Mouse (Mus musculus): ENCODE results near the gene Zfp668. TPM values are rescaled to one million over a fixed set of nuclear protein-coding genes. Genes with fewer than 3 reads are reported as not detected.

Zfp668 gene
- total and polyA plus RNA-seq, 2 experiments from 2014 or later, result 29.7 to 31.0 TPM

DNA sequence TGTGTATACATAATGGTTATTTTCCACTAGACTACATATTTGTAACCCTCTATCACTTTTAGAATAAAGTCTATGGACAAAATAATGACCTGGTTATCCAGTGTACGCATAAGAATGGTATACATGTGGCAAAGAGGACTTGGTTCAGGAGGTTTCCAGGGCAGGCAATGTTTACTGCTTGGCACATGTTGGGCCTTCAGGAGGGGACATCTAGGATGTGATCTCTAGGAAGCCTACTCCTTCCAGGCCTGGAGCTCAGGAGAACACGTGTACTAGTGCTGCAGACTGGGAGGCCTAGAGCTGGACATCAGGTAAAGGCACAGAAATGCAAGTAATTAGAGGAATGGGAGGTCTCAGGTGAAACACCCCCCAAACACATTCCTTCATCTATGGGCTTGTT lies 41.1 kb downstream of the Zfp668 start:
- no peak for ATAC-seq (ENCODE audit: low FRiP score)
- no peak for DNase-seq (ENCODE audit: low spot score)
- WGBS, result 81% methylated on average over 2 of the region's 2 CpGs

GRCm38 (mm10) chr7:127824176-127824871 lies 52.3 kb downstream of the Zfp668 start, which contains the start of the genes Stx4a and Stx1b:
Gene Stx4a (plus strand): TSS chr7:127824294.
Gene Stx1b (minus strand): TSS chr7:127824549.
- ATAC-seq (ENCODE audit: low FRiP score) (peak; percentile 87), DNase-seq (ENCODE audit: low spot score) (peak; percentile 82)
- Histone ChIP-seq H3K36me3 (ENCODE audit: insufficient read depth, low read length) (no peaks in the 10 kb centered on the region), H3K27ac (ENCODE audit: low read depth, low read length) (peak within 1 kb of the TSS; percentile 94), H3K27me3 (ENCODE audit: insufficient read depth, low read length) (no peaks in the 10 kb centered on the region), H3K4me1 (ENCODE audit: insufficient read depth, low read length) (peaks cover 14% of the 10 kb centered on the region), H3K4me3 (ENCODE audit: low read depth, low read length) (peak within 1 kb of the TSS; percentile 81), H3K9me3 (ENCODE audit: low read length) (no peaks in the 10 kb centered on the region), H3K4me2 (ENCODE audit: low read depth, low read length, poor library complexity, severe bottlenecking) (peak within 1 kb of the TSS; percentile 78), H3K9ac (replicated peaks; ENCODE audit: low read length, poor library complexity, severe bottlenecking) (peak within 1 kb of the TSS; percentile 97)
- no peak for TF ChIP-seq CTCF (IDR thresholded peaks at IDR 0.05)
- 3% methylated on average over 22 of the region's 38 CpGs for WGBS

More for the DNA sequence above, 41.1 kb downstream of the Zfp668 start:
- TF ChIP-seq CTCF (IDR thresholded peaks at IDR 0.05), result no peak
- no peaks in the 10 kb centered on the region for H3K36me3 ChIP-seq (ENCODE audit: insufficient read depth, low read length)
- H3K27ac ChIP-seq (ENCODE audit: low read depth, low read length), result no peak overlapping the region
- no peak overlapping the region for H3K4me2 ChIP-seq (ENCODE audit: low read depth, low read length, poor library complexity, severe bottlenecking)
- no peaks in the 10 kb centered on the region for H3K27me3 ChIP-seq (ENCODE audit: insufficient read depth, low read length)
- H3K4me3 ChIP-seq (ENCODE audit: low read depth, low read length), result no peak overlapping the region
- no peaks in the 10 kb centered on the region for H3K9me3 ChIP-seq (ENCODE audit: low read length)
- H3K9ac ChIP-seq (replicated peaks; ENCODE audit: low read length, poor library complexity, severe bottlenecking), result no peak overlapping the region
- H3K4me1 ChIP-seq (ENCODE audit: insufficient read depth, low read length), result no peaks in the 10 kb centered on the region

DNA sequence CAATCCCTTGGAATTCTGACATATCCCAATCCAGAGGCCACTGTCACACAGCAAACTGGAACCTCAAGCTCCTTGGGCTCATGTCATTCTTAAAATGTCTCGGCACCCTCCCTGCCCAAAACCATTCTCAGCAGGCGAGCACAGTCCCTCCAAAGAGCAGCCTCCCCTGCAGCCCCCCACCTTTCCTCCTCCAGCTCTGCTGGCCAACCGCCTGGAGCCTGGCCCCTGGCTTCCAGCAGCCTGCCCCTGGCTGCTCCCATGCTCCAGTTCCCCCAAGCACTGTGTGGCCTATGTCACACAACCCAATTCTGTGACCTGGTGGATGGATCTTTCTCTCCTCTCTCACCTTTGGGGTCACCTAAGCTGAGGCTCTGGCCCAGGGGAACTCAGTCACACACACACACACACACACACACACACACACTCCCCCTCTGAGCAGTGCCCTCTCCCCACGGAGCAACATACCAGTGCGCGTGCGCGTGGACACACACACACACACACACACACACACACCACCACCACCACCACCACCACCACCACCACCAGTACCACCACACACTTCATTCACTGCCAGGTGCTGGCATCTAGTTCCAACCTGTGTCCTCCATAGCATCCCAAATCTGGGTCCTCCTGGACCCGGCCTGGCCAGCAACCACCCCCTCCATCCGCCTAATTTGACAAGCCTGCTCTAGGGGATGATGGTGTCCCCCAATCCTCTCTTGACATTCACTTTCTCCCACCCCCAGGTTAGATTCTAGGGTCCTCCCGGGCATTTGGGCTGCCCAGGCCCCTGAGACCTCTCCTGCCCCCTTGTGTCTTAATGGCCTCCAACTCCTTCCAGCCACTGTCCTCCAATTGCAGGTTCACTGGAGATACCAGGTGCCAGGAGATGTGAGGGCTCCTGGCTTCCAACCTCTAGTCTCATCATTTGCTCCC lies 53.1 kb downstream of the Zfp668 start:
- Histone ChIP-seq H3K4me3 (ENCODE audit: low read depth, low read length) (peak overlapping the region; percentile 81), H3K36me3 (ENCODE audit: insufficient read depth, low read length) (no peaks in the 10 kb centered on the region), H3K9me3 (ENCODE audit: low read length) (no peaks in the 10 kb centered on the region), H3K27me3 (ENCODE audit: insufficient read depth, low read length) (no peaks in the 10 kb centered on the region), H3K9ac (replicated peaks; ENCODE audit: low read length, poor library complexity, severe bottlenecking) (peak overlapping the region; percentile 97), H3K4me2 (ENCODE audit: low read depth, low read length, poor library complexity, severe bottlenecking) (peak overlapping the region; percentile 78), H3K27ac (ENCODE audit: low read depth, low read length) (peak overlapping the region; percentile 94), H3K4me1 (ENCODE audit: insufficient read depth, low read length) (peaks cover 14% of the 10 kb centered on the region)
- ATAC-seq (ENCODE audit: low FRiP score) (peak; percentile 52), DNase-seq (ENCODE audit: low spot score) (no peak)
- 55% methylated on average over 10 of the region's 11 CpGs for WGBS
- TF ChIP-seq CTCF (IDR thresholded peaks at IDR 0.05), result peak; percentile 56

GRCm38 (mm10) chr7:127822494-127822893 lies 54.1 kb downstream of the Zfp668 start:
- ATAC-seq (ENCODE audit: low FRiP score) (no peak), DNase-seq (ENCODE audit: low spot score) (no peak)
- TF ChIP-seq CTCF (IDR thresholded peaks at IDR 0.05), result no peak
- no peaks in the 10 kb centered on the region for H3K9me3 ChIP-seq (ENCODE audit: low read length)
- peaks cover 14% of the 10 kb centered on the region for H3K4me1 ChIP-seq (ENCODE audit: insufficient read depth, low read length)
- WGBS, result 94% methylated on average over 3 of the region's 3 CpGs
- H3K36me3 ChIP-seq (ENCODE audit: insufficient read depth, low read length), result peaks cover 4% of the 10 kb centered on the region; the same call in 1 of the 2 replicates
- H3K9ac ChIP-seq (replicated peaks; ENCODE audit: low read length, poor library complexity, severe bottlenecking), result no peak overlapping the region
- H3K4me2 ChIP-seq (ENCODE audit: low read depth, low read length, poor library complexity, severe bottlenecking), result no peak overlapping the region; the same call in 1 of the 2 replicates
- H3K27ac ChIP-seq (ENCODE audit: low read depth, low read length), result no peak overlapping the region
- no peak overlapping the region for H3K4me3 ChIP-seq (ENCODE audit: low read depth, low read length)
- no peaks in the 10 kb centered on the region for H3K27me3 ChIP-seq (ENCODE audit: insufficient read depth, low read length)

DNA sequence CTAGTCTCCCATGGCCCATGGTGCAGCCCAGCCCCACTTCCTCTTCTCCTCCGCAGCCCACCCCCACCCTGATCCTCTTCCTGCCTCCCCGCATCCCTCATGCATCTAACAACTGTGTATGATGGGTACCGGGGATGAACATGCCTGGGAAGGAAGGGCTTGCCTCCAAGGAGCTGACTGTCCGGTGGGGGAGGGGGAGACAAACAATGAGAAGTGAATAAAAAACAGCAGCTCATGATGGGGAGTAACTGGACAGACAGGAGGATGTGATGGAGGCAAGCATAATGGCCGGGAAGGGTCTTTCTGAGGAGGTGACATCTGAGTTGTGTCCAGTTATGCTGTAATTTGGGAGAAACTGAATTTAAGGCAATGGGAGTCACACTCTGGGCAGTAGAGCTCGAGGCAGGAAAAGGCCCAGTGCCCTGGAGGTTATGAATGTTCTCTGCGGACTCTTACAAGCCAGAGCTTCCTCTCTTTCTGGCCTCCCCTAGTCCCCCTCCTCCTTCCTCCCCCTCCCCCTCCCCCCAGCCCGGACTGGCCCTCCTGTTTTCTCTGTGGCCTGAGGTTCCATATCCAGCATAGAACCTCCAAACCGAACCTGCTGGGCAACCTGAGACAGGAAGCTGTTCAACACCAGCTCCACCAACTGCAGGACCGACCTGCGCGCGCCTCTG lies 55.7 kb downstream of the Zfp668 start:
- Histone ChIP-seq H3K4me2 (ENCODE audit: low read depth, low read length, poor library complexity, severe bottlenecking) (no peak overlapping the region), H3K36me3 (ENCODE audit: insufficient read depth, low read length) (peaks cover 6% of the 10 kb centered on the region; the same call in 1 of the 2 replicates), H3K27ac (ENCODE audit: low read depth, low read length) (no peak overlapping the region), H3K27me3 (ENCODE audit: insufficient read depth, low read length) (no peaks in the 10 kb centered on the region), H3K4me1 (ENCODE audit: insufficient read depth, low read length) (peaks cover 14% of the 10 kb centered on the region), H3K9me3 (ENCODE audit: low read length) (no peaks in the 10 kb centered on the region), H3K4me3 (ENCODE audit: low read depth, low read length) (no peak overlapping the region), H3K9ac (replicated peaks; ENCODE audit: low read length, poor library complexity, severe bottlenecking) (no peak overlapping the region)
- DNase-seq (ENCODE audit: low spot score) (no peak), ATAC-seq (ENCODE audit: low FRiP score) (no peak)
- TF ChIP-seq CTCF (IDR thresholded peaks at IDR 0.05), result no peak
- WGBS, result 76% methylated on average over 13 of the region's 13 CpGs
